Mouse (Mus musculus) left cerebral cortex, adult 2 months (tissue): ENCODE results near the gene Pld3. TPM values are rescaled to one million over a fixed set of nuclear protein-coding genes. Genes with fewer than 3 reads are reported as not detected.

Experiments
- DNase-seq, 2 experiments: peaks; one replicate each; pipeline ENCODE4 v3.0.0; 2021 to 2022; ENCODE audit warnings: low spot score in 2 of 2, mixed read lengths in 1 of 2; ENCODE audit errors: extremely low spot score in 1 of 2
- H3K27ac ChIP-seq: fragments of 200-600 bp; 2 replicates; pipeline ENCODE4 v1.8.1; 2022
- H3K4me3 ChIP-seq: fragments of 200-600 bp; 2 replicates; pipeline ENCODE4 v1.8.1; 2022
- CTCF ChIP-seq: fragments of 200-600 bp; IDR thresholded peaks from 2 replicates; pipeline ENCODE4 v1.8.1; 2022; ENCODE audit warnings: antibody characterized with exemption, mild to moderate bottlenecking, moderate library complexity
- intact Hi-C: fragments of 180-260 bp; cut with DNase I; formaldehyde crosslinking; loops from one replicate; pipeline ENCODE4 v1.15.1; 2025
- total RNA-seq, 2 experiments: library from RNA; stranded (reverse); gene quantifications; 2 replicates each; pipeline ENCODE4 v1.2.3; 2021

Gene Pld3
- total RNA-seq, 2 experiments from 2014 or later, result 746 to 788 TPM

DNA sequence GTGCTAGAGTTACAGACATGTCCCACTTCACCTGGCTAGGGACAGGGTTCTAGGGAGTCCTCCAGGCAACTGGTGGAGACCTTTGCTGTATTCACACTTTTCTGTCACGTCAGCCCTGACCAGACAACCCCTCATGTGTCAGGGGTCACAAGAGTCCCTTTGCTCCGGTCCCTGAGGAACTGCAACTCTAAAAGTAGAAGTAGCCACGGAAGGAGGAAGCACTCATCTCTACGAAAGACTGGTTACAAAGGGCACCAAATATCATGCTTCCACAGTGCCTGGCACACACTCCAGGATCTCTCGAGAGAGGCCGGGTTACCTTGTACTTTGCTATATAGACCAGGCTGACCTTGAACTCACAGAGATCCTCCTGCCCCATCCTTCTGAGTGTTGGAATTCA lies 16.4 kb downstream of the Pld3 start:
- Histone ChIP-seq H3K27ac (no peak overlapping the region), H3K4me3 (no peak overlapping the region)
- no peak for TF ChIP-seq CTCF
- no peak for DNase-seq
- intact Hi-C loops, result no loop called here

DNA sequence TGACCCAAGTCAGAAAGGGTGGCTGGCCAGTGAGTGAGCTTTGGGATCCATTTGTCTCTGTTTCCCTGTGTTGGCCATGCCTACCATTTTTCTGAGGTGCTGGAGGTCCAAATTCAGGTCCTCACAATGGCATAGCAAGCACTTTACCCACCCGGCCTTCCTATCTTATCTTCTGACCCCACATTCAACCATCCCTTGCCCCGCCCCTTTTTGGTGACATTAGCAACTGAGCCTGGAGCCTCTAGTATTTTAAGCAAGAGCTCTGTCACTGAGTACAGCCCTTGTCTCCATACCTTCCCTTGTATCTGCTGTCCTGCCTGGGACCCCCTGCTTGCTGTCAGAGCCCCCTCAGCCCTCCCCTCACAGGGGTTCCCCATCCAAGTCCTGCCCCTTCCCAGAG lies 17.6 kb downstream of the Pld3 start:
- no peak overlapping the region for H3K27ac ChIP-seq
- DNase-seq, result no peak
- intact Hi-C loops, result no loop called here
- no peak overlapping the region for H3K4me3 ChIP-seq
- TF ChIP-seq CTCF, result no peak

GRCm38 (mm10) chr7:27532480-27533050 lies 20.5 kb downstream of the Pld3 start:
- TF ChIP-seq CTCF, result no peak
- no peak for DNase-seq
- H3K4me3 ChIP-seq, result no peak overlapping the region
- intact Hi-C loops, result no loop called here
- H3K27ac ChIP-seq, result peak overlapping the region; percentile 64

- intact Hi-C loops, result no loop called here
- no peak overlapping the region for H3K4me3 ChIP-seq
- DNase-seq, result no peak
- H3K27ac ChIP-seq, result peak overlapping the region; percentile 64
- no peak for TF ChIP-seq CTCF
Measured at GRCm38 (mm10) chr7:27531707-27532106, 21.3 kb downstream of the Pld3 start.

GRCm38 (mm10) chr7:27530937-27531336 lies 22.1 kb downstream of the Pld3 start:
- DNase-seq, result no peak
- intact Hi-C loops, result no loop called here
- Histone ChIP-seq H3K27ac (no peak overlapping the region), H3K4me3 (no peak overlapping the region)
- TF ChIP-seq CTCF, result no peak; the same call in none of the 2 replicates

DNA sequence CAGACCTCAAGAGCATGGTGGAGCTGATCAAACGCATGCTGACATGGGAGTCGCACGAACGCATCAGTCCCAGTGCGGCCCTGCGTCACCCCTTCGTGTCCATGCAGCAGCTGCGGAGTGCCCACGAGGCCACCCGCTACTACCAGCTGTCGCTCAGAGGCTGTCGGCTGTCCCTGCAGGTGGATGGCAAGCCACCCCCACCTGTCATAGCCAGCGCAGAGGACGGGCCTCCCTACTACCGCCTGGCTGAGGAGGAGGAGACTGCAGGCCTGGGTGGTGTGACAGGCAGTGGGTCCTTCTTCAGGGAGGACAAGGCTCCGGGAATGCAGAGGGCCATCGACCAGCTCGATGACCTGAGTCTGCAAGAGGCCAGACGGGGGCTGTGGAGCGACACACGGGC lies 23.9 kb downstream of the Pld3 start:
- Histone ChIP-seq H3K27ac (peak overlapping the region; percentile 17; the same call in 1 of the 2 replicates), H3K4me3 (no peak overlapping the region)
- no peak for DNase-seq
- intact Hi-C loops, result loop anchor here (5.0 kb wide), 2 partner anchors 52 to 192 kb away; partner anchors contain the start of gene Ltbp4
- TF ChIP-seq CTCF, result peak; percentile 17; the same call in 1 of the 2 replicates

GRCm38 (mm10) chr7:27526039-27526827 lies 26.8 kb downstream of the Pld3 start:
- intact Hi-C loops, result loop anchor here (5.0 kb wide), 2 partner anchors 49 to 189 kb away; partner anchors contain the start of gene Ltbp4
- peak overlapping the region; percentile 44; the same call in 1 of the 2 replicates for H3K27ac ChIP-seq
- no peak overlapping the region for H3K4me3 ChIP-seq

DNA sequence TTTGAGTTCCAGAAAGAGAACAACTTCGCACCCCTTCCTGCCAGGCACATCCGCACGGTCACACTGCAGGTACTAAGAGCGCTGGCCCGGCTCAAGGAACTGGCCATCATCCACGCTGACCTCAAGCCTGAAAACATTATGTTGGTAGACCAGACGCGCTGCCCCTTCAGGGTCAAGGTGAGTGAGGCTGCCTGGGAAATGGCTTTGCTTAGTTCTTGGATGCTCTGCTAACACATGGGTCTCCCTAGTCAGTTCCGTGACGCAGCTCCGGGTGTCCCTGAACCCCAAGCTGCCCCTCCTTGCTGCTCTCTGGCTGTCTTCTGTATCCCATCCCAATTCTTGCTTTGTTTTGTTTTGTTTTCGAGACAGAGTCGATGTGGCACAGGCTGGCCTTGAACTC lies 29.2 kb downstream of the Pld3 start:
- no peak for TF ChIP-seq CTCF
- no peak overlapping the region for H3K4me3 ChIP-seq
- no peak for DNase-seq

More at GRCm38 (mm10) chr7:27526039-27526827, 26.8 kb downstream of the Pld3 start:
- DNase-seq, result peak; percentile 81 to 82
- peak; percentile 99 for TF ChIP-seq CTCF

GRCm38 (mm10) chr7:27522967-27523366 lies 30.1 kb downstream of the Pld3 start, which contains the start of gene Hipk4:
TSS of gene Hipk4 (plus strand) at chr7:27523267.
- Histone ChIP-seq H3K27ac (no peak within 1 kb of the TSS), H3K4me3 (no peak within 1 kb of the TSS)
- TF ChIP-seq CTCF, result no peak
- intact Hi-C loops, result no loop called here
- DNase-seq, result no peak

More for the DNA sequence above, 29.2 kb downstream of the Pld3 start:
- intact Hi-C loops, result no loop called here
- H3K27ac ChIP-seq, result no peak overlapping the region

- no peak for TF ChIP-seq CTCF
- Histone ChIP-seq H3K27ac (no peak overlapping the region), H3K4me3 (no peak overlapping the region)
- intact Hi-C loops, result no loop called here
- no peak for DNase-seq
Measured at GRCm38 (mm10) chr7:27520599-27520998, 32.4 kb downstream of the Pld3 start.

DNA sequence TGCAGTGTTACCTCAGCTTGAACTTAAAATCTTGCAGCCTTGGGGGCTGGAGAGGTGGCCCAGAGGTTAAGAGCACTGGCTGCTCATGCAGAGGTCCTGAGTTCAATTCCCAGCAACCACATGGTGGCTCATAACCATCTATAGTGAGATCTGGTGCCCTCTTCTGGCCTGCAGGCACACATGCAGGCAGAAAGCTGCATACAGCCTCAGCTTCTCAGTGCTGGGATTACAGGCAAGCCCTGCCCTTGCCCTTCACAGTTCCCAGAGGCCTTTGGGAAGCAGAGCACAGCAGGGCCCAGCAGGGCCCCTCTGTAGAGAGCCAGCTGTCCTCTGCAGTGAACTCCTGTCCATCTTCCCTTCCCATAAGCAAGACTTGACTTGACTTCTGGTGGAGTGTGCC lies 32.9 kb downstream of the Pld3 start:
- TF ChIP-seq CTCF, result peak; percentile 26
- Histone ChIP-seq H3K4me3 (no peak overlapping the region), H3K27ac (no peak overlapping the region)
- intact Hi-C loops, result no loop called here
- DNase-seq, result no peak

GRCm38 (mm10) chr7:27518314-27518713 lies 34.7 kb downstream of the Pld3 start:
- no peak overlapping the region for H3K27ac ChIP-seq
- no peak for DNase-seq
- intact Hi-C loops, result no loop called here
- no peak for TF ChIP-seq CTCF
- no peak overlapping the region for H3K4me3 ChIP-seq

- TF ChIP-seq CTCF, result no peak
- intact Hi-C loops, result no loop called here
- DNase-seq, result no peak
Measured at GRCm38 (mm10) chr7:27514961-27515360, 38.1 kb downstream of the Pld3 start.

More at GRCm38 (mm10) chr7:27514961-27515360, 38.1 kb downstream of the Pld3 start:
- Histone ChIP-seq H3K4me3 (no peak overlapping the region), H3K27ac (no peak overlapping the region)
